8 mouse cellular contexts compared by ENCODE assay signal in the genomic region with DNA sequence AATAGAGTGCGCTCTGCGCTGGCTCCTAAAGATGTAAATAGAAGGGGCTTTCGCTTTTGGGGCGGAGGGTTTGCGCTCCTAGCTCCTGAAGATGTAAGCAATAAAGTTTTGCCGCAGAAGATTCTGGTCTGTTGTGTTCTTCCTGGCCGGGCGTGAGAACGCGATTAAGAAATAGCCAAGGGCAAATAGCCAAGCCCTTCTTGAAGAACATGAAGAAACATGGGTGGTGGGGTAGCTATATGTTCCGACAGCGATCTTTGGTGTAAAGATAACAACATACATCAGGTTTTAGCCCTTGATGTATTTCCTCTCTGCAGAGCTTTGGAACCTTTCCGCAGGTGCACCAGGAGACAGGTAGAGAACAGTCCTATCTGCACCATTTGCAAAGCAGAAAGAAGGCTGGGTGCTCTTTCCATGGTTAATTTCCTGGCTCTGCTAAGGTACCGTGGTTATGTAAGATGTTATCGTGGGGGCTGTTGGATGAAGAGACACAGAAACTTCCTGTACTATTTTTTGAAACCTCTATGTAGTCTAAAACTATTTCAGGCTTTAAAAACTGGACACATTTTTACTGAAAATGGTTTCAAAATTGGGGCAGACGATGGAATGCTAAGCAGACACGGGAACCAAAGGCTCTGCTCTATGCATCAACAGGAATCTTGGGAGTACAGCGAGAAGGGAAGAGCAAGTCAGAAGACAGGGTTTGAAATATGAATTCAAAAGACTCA. TPM values are rescaled to one million over a fixed set of nuclear protein-coding genes. Genes with fewer than 3 reads are reported as not detected.
DNase-seq lines count a peak whose midpoint lies in the region; ATAC-seq and TF ChIP-seq lines count a peak whose summit lies in the region.

No protein-coding gene starts in this region.

- peak overlapping the region; percentile 69 for H3K27ac ChIP-seq in kidney, postnatal 0 days
- H3K27ac ChIP-seq in embryonic facial prominence, embryonic 11.5 days (replicated peaks; ENCODE audit: low read depth, low read length): no peak overlapping the region
- no peak overlapping the region for H3K27ac ChIP-seq in neural tube, embryonic 12.5 days

- ATAC-seq in kidney, postnatal 0 days (replicated peaks; ENCODE audit: low FRiP score, low read depth): no peak
- ATAC-seq in embryonic facial prominence, embryonic 11.5 days (replicated peaks; ENCODE audit: insufficient number of reproducible peaks, low FRiP score, low TSS enrichment, low read depth): no peak
- ATAC-seq in neural tube, embryonic 12.5 days (ENCODE audit: low FRiP score, low read depth): no peak

- peak overlapping the region; percentile 72 for H3K4me2 ChIP-seq in kidney, postnatal 0 days (ENCODE audit: low read length)
- peak overlapping the region; percentile 42 for H3K4me2 ChIP-seq in embryonic facial prominence, embryonic 11.5 days (ENCODE audit: low read depth, low read length)
- peak overlapping the region; percentile 63 for H3K4me2 ChIP-seq in neural tube, embryonic 12.5 days (replicated peaks)

- 28% methylated on average over 18 of the region's 18 CpGs for WGBS in kidney, postnatal 0 days
- 34% methylated on average over 18 of the region's 18 CpGs for WGBS in embryonic facial prominence, embryonic 11.5 days
- WGBS in neural tube, embryonic 12.5 days: 34% methylated on average over 18 of the region's 18 CpGs

- H3K27me3 ChIP-seq in kidney, postnatal 0 days (ENCODE audit: insufficient read depth, low read length): no peaks in the 10 kb centered on the region
- peaks cover 25% of the 10 kb centered on the region for H3K27me3 ChIP-seq in embryonic facial prominence, embryonic 11.5 days (ENCODE audit: control insufficient read depth, insufficient read depth, low read length)
- peaks cover 14% of the 10 kb centered on the region; the same call in 1 of the 2 replicates for H3K27me3 ChIP-seq in neural tube, embryonic 12.5 days (replicated peaks)

- peak; percentile 19 for DNase-seq in kidney, postnatal 0 days (ENCODE audit: low spot score)
- no peak for DNase-seq in kidney, postnatal 36 days
- DNase-seq in embryonic facial prominence, embryonic 11.5 days (ENCODE audit: low spot score): no peak
- DNase-seq in induced T-regulatory cell, adult 2 months (ENCODE audit: low read depth): peak; percentile 76
- no peak for DNase-seq in adrenal gland, postnatal 36 days
- DNase-seq in cerebellum, adult 11 months: no peak
- no peak for DNase-seq in urinary bladder, postnatal 36 days (ENCODE audit: low spot score in 2 of 2)

- 0 out of 2 replicates have a peak, but pooled peaks cover 8% of the 10 kb centered on the region for H3K4me1 ChIP-seq in kidney, postnatal 0 days (replicated peaks; ENCODE audit: insufficient read depth, low read length)
- H3K4me1 ChIP-seq in embryonic facial prominence, embryonic 11.5 days (ENCODE audit: control insufficient read depth, insufficient read depth, low read length): no peaks in the 10 kb centered on the region; the same call in 1 of the 2 replicates
- peaks cover 30% of the 10 kb centered on the region for H3K4me1 ChIP-seq in neural tube, embryonic 12.5 days

- H3K9ac ChIP-seq in kidney, postnatal 0 days (ENCODE audit: low read depth, low read length): peak overlapping the region; percentile 57
- peak overlapping the region; percentile 46 for H3K9ac ChIP-seq in embryonic facial prominence, embryonic 11.5 days (replicated peaks; ENCODE audit: low read length)
- peak overlapping the region; percentile 48 for H3K9ac ChIP-seq in neural tube, embryonic 12.5 days

- TF ChIP-seq CTCF in kidney, postnatal 0 days (IDR thresholded peaks at IDR 0.05; ENCODE audit: low read depth): no peak

- H3K4me3 ChIP-seq in kidney, postnatal 0 days (replicated peaks; ENCODE audit: low read depth, low read length): peak overlapping the region; percentile 48
- peak overlapping the region; percentile 25 for H3K4me3 ChIP-seq in embryonic facial prominence, embryonic 11.5 days (ENCODE audit: low read depth, low read length)
- H3K4me3 ChIP-seq in neural tube, embryonic 12.5 days: peak overlapping the region; percentile 34

- no peaks in the 10 kb centered on the region for H3K9me3 ChIP-seq in kidney, postnatal 0 days (replicated peaks; ENCODE audit: low read length)
- H3K9me3 ChIP-seq in embryonic facial prominence, embryonic 11.5 days (replicated peaks; ENCODE audit: control insufficient read depth, low read length): no peaks in the 10 kb centered on the region
- no peaks in the 10 kb centered on the region for H3K9me3 ChIP-seq in neural tube, embryonic 12.5 days

- no peaks in the 10 kb centered on the region for H3K36me3 ChIP-seq in kidney, postnatal 0 days (ENCODE audit: insufficient read depth, low read length)
- H3K36me3 ChIP-seq in embryonic facial prominence, embryonic 11.5 days (replicated peaks; ENCODE audit: control insufficient read depth, insufficient read depth, low read depth, low read length): no peaks in the 10 kb centered on the region
- H3K36me3 ChIP-seq in neural tube, embryonic 12.5 days: no peaks in the 10 kb centered on the region

RNA-seq across cellular contexts. Expression of gene Rab6b, which starts 2.5 kb away (rescaled TPM):
- polyA plus RNA-seq in kidney, postnatal 0 days (2015; fragmentation: Nextera tagmentation; extraction: Ambion mirVana): 7.3 and 8.7 TPM in 2 replicates
- polyA plus RNA-seq in embryonic facial prominence, embryonic 11.5 days (2014; fragmentation: Nextera tagmentation; extraction: Ambion mirVana): 6.0 and 7.5 TPM in 2 replicates
- 55.5 and 61.1 TPM in 2 replicates for polyA plus RNA-seq in neural tube, embryonic 12.5 days (2016; fragmentation: Nextera tagmentation; extraction: Ambion mirVana)
- 1 to 10 TPM; 2.8 to 3.0 TPM for total RNA-seq in adrenal gland, postnatal 36 days (2021)

Comparison
In these comparisons a context has a peak if more than half of its experiments do, and no peak if none do; other contexts are left out.
1. DNase-seq: peak in kidney, postnatal 0 days (single experiment) and induced T-regulatory cell, adult 2 months (single experiment); none in kidney, postnatal 36 days (0 of 2), embryonic facial prominence, embryonic 11.5 days (single experiment), adrenal gland, postnatal 36 days (0 of 2), cerebellum, adult 11 months (single experiment) and urinary bladder, postnatal 36 days (0 of 2).
2. Peak in every context shown above with its lines, with median percentiles within 50 percentile points of each other: H3K4me2 ChIP-seq, H3K4me3 ChIP-seq and H3K9ac ChIP-seq.